Mouse (Mus musculus): Measurements from ENCODE around the gene Mdga1. TPM values are rescaled to one million over a fixed set of nuclear protein-coding genes. Genes with fewer than 3 reads are reported as not detected.
"Not testable (repeated sequence)": the region's sequence is repeated elsewhere in the genome, so short reads cannot be mapped to it uniquely, and the experiment has no call there.

Gene Mdga1
- polyA plus RNA-seq, 2 experiments, result 0.75 to 1.7 TPM

DNA sequence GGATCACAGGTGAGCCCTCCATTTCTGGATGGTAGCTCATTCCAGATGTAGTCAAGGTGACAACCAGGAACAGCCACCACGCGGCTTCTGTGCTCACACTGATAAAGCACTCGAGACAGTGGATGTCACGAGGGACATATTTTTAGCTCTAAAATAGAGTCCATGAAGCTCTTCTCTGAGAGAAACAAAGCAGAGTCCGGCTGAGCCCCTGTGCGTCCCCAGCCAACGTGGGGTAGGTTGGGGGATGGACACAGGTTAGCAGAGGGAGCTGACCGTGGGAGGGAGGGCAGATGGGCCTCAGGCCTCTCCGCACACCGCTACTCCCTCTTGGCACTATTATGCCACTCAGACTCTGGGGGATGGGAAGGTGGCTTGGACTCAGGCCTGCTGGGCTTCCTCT lies 181.3 kb downstream of the Mdga1 start:
- Histone ChIP-seq H3K4me2 (ENCODE audit: low read depth) (no peak overlapping the region), H3K4me3 (ENCODE audit: insufficient read depth in 1 of 2, low read depth in 2 of 2, low read length in 2 of 2) (no peak overlapping the region), H3K36me3 (replicated peaks; ENCODE audit: control insufficient read depth, insufficient read depth, low read depth) (no peaks in the 10 kb centered on the region), H3K9me3 (ENCODE audit: control insufficient read depth, low read length) (no peaks in the 10 kb centered on the region), H3K4me1 (replicated peaks; ENCODE audit: control insufficient read depth in 2 of 2, insufficient read depth in 2 of 2, low read length in 1 of 2) (no peaks in the 10 kb centered on the region), H3K9ac (replicated peaks) (no peak overlapping the region), H3K27me3 (ENCODE audit: control insufficient read depth, insufficient read depth, low read length) (no peaks in the 10 kb centered on the region), H3K27ac (no peak overlapping the region)
- TF ChIP-seq EP300 (IDR thresholded peaks at IDR 0.05; ENCODE audit: low read depth), result no peak
- no peak for TF ChIP-seq CTCF (IDR thresholded peaks at IDR 0.05; ENCODE audit: low read depth)
- WGBS (ENCODE audit: insufficient replicate concordance), result 69% methylated on average over 10 of the region's 10 CpGs
- no peak for ATAC-seq (ENCODE audit: insufficient read depth)
- DNase-seq (ENCODE audit: low read depth in 3 of 3, low spot score in 3 of 3), result no peak

GRCm38 (mm10) chr17:29784820-29785219 lies 185.1 kb downstream of the Mdga1 start:
- DNase-seq (ENCODE audit: low read depth in 3 of 3, low spot score in 3 of 3) (no peak), ATAC-seq (ENCODE audit: insufficient read depth) (no peak)
- Histone ChIP-seq H3K9ac (replicated peaks) (no peak overlapping the region), H3K27ac (no peak overlapping the region), H3K9me3 (ENCODE audit: control insufficient read depth, low read length) (no peaks in the 10 kb centered on the region), H3K36me3 (replicated peaks; ENCODE audit: control insufficient read depth, insufficient read depth, low read depth) (no peaks in the 10 kb centered on the region), H3K27me3 (ENCODE audit: control insufficient read depth, insufficient read depth, low read length) (no peaks in the 10 kb centered on the region), H3K4me2 (ENCODE audit: low read depth) (no peak overlapping the region), H3K4me3 (ENCODE audit: insufficient read depth in 1 of 2, low read depth in 2 of 2, low read length in 2 of 2) (no peak overlapping the region), H3K4me1 (replicated peaks; ENCODE audit: control insufficient read depth in 2 of 2, insufficient read depth in 2 of 2, low read length in 1 of 2) (no peaks in the 10 kb centered on the region)
- WGBS (ENCODE audit: insufficient replicate concordance), result 64% methylated on average over 9 of the region's 9 CpGs
- TF ChIP-seq EP300 (IDR thresholded peaks at IDR 0.05; ENCODE audit: low read depth) (no peak), CTCF (IDR thresholded peaks at IDR 0.05; ENCODE audit: low read depth) (peak; percentile 64)

DNA sequence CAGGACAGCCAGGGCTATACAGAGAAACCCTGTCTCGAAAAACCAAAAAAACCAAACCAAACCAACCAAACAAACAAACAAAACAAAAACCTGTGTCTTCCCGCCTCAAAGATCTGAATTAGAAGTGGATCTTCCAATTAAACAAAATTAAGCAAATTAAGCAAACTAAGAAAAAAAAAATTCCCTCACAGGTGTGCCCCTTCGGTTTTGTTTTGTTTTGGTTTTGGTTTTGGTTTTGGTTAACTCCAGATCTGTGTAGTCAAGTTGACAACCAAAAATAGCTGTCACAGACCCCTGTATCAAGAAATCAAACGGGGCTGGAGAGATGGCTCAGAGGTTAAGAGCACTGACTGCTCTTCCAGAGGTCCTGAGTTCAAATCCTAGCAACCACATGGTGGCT lies 188.4 kb downstream of the Mdga1 start:
- ATAC-seq (ENCODE audit: insufficient read depth), result not testable (repeated sequence)
- 48% methylated on average over 4 of the region's 4 CpGs for WGBS (ENCODE audit: insufficient replicate concordance)

DNA sequence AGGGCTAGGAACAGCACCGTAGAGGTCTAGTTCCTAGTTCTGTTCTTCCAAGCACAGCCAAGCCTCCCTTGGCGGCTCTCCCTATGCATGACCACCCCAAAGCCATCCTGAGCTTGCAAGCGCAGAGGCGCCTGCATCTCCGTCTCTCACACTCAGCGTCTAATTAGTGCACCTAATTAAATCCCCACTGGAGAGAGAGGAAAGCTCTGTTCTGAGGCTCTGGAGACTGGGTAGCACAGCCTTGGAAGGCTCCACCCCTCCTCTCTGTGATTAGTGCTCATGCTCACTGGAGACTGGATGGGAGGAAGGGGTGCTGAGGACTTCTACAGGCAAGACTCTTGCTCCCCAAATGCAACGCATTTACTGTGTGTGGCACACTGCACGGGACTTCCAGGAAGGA lies 191.9 kb downstream of the Mdga1 start:
- H3K9ac ChIP-seq (replicated peaks), result no peak overlapping the region
- WGBS (ENCODE audit: insufficient replicate concordance), result 70% methylated on average over 8 of the region's 8 CpGs
- ATAC-seq (ENCODE audit: insufficient read depth), result no peak
- no peak overlapping the region for H3K27ac ChIP-seq
- TF ChIP-seq CTCF (IDR thresholded peaks at IDR 0.05; ENCODE audit: low read depth) (no peak), EP300 (IDR thresholded peaks at IDR 0.05; ENCODE audit: low read depth) (no peak)
- H3K4me2 ChIP-seq (ENCODE audit: low read depth), result no peak overlapping the region
- no peaks in the 10 kb centered on the region for H3K36me3 ChIP-seq (replicated peaks; ENCODE audit: control insufficient read depth, insufficient read depth, low read depth)
- H3K9me3 ChIP-seq (ENCODE audit: control insufficient read depth, low read length), result no peaks in the 10 kb centered on the region
- no peak for DNase-seq (ENCODE audit: low read depth in 3 of 3, low spot score in 3 of 3)
- H3K4me3 ChIP-seq (ENCODE audit: insufficient read depth in 1 of 2, low read depth in 2 of 2, low read length in 2 of 2), result no peak overlapping the region
- H3K4me1 ChIP-seq (replicated peaks; ENCODE audit: control insufficient read depth in 2 of 2, insufficient read depth in 2 of 2, low read length in 1 of 2), result no peaks in the 10 kb centered on the region
- no peaks in the 10 kb centered on the region for H3K27me3 ChIP-seq (ENCODE audit: control insufficient read depth, insufficient read depth, low read length)

More for the DNA sequence above, 188.4 kb downstream of the Mdga1 start:
- DNase-seq (ENCODE audit: low read depth in 3 of 3, low spot score in 3 of 3); H3K9ac ChIP-seq (replicated peaks); H3K9me3 ChIP-seq (ENCODE audit: control insufficient read depth, low read length); H3K27ac ChIP-seq; H3K4me2 ChIP-seq (ENCODE audit: low read depth); H3K4me3 ChIP-seq (ENCODE audit: insufficient read depth in 1 of 2, low read depth in 2 of 2, low read length in 2 of 2); H3K4me1 ChIP-seq (replicated peaks; ENCODE audit: control insufficient read depth in 2 of 2, insufficient read depth in 2 of 2, low read length in 1 of 2); H3K27me3 ChIP-seq (ENCODE audit: control insufficient read depth, insufficient read depth, low read length); H3K36me3 ChIP-seq (replicated peaks; ENCODE audit: control insufficient read depth, insufficient read depth, low read depth): not testable (repeated sequence)

Other genes starting within 250 kb of the Mdga1 start
- 13.8 and 19.2 TPM in 2 replicates for gene Zfand3, start 34.6 kb upstream of the Mdga1 start, polyA plus RNA-seq (2012; rRNA removed)
- gene Zfand3, start 34.6 kb upstream of the Mdga1 start, polyA plus RNA-seq (2014; fragmentation: Nextera tagmentation; extraction: Ambion mirVana), result 9.6 and 12.1 TPM in 2 replicates